Mouse (Mus musculus): ENCODE results near the gene Sparc. TPM values are rescaled to one million over a fixed set of nuclear protein-coding genes. Genes with fewer than 3 reads are reported as not detected.

The Sparc gene
- 1,000 to 10,000 TPM; 1,338 to 1,403 TPM for total RNA-seq (2021)
- long read RNA-seq, experiment 1, transcript Sparc-201 (10 exons, 2,300 nt) = major isoform, 502 of 1,431 reads
- long read RNA-seq, experiment 1, transcript Sparc-205 (5 exons, 741 nt) = minor isoform, 305 of 1,431 reads
- long read RNA-seq, experiment 1, transcript Sparc-203 (4 exons, 909 nt) = minor isoform, 37 of 1,431 reads
- long read RNA-seq, experiment 1, transcript Sparc-202 (10 exons, 2,115 nt) = minor isoform, 106 of 1,431 reads
- long read RNA-seq, experiment 1, partial matches to known transcripts = 367 of 1,431 reads
- long read RNA-seq, experiment 1, other reads (novel, unspliced or antisense) = 113 of 1,431 reads
- long read RNA-seq, experiment 2, transcript Sparc-205 (5 exons, 741 nt) = minor isoform, 315 of 1,290 reads
- long read RNA-seq, experiment 2, transcript Sparc-203 (4 exons, 909 nt) = minor isoform, 40 of 1,290 reads
- long read RNA-seq, experiment 2, transcript Sparc-202 (10 exons, 2,115 nt) = minor isoform, 88 of 1,290 reads
- long read RNA-seq, experiment 2, transcript Sparc-201 (10 exons, 2,300 nt) = major isoform, 423 of 1,290 reads
- long read RNA-seq, experiment 2, partial matches to known transcripts = 324 of 1,290 reads
- long read RNA-seq, experiment 2, other reads (novel, unspliced or antisense) = 99 of 1,290 reads

DNA sequence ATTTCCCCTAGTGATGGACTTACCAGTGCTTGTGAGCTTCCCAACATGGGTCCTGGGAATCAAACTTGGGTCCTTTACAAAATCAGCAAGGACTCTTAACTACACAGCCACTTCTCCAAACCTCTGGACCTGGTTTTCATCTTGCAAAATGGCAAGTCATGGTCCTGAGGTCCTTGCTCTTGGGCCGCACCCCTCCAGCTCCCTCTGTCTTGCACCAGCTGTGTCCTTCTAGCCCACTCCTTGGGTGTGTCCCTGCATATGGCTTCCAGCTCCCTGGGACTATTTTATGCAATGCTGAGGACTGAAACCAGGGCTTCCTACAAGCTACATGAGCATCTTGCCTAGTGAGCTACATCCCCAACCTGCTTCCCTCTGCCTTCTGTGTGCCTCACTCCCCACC lies at the start of gene Sparc:
Sparc (minus strand) TSS at position 206 of the 400 bp plus-strand sequence.
- intact Hi-C loops (cut with DNase I) = no loop called here
- DNase-seq = no peak

DNA sequence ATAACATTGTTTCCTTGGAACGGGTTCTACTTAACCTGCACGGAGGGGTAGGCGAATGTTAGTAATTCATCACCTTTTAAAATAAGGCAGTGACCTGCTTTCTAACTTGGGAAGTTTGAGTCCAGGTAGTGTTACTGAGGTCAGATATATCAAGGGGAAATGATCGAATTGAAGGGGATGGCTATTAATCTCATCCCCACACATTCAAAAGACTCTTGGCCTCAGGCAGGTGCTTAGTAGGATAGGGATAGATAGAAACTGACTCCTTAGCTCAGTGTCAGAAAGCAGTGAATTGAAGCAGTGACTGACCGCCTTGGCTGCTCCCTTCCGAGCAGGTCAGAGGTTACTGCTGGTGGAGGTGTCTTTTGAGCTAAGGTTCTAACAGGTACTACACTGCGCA lies 48.5 kb upstream of the Sparc start:
- intact Hi-C loops (cut with DNase I) = no loop called here

DNA sequence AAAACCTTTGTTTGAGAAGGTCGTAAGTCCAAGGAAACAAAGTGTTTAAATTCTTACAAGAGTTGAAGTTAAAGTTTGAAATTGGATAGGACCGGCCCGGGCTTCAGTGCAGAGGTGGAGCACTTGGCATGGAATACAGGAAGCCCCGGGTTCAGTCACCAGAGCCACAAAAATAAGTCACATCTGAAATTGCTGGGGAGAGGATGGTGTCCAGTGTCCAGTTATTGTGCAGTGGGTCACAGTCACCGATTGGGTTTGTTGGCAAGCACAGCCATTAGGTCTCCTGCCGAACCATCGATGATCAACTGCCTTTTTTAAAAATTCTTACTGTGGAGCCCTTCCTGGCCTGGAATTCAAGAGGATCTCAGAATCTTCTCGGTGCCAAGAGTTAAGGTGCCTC lies 47.8 kb upstream of the Sparc start:
- intact Hi-C loops (cut with DNase I) = no loop called here

More for the DNA sequence above, 48.5 kb upstream of the Sparc start:
- no peak for DNase-seq

DNA sequence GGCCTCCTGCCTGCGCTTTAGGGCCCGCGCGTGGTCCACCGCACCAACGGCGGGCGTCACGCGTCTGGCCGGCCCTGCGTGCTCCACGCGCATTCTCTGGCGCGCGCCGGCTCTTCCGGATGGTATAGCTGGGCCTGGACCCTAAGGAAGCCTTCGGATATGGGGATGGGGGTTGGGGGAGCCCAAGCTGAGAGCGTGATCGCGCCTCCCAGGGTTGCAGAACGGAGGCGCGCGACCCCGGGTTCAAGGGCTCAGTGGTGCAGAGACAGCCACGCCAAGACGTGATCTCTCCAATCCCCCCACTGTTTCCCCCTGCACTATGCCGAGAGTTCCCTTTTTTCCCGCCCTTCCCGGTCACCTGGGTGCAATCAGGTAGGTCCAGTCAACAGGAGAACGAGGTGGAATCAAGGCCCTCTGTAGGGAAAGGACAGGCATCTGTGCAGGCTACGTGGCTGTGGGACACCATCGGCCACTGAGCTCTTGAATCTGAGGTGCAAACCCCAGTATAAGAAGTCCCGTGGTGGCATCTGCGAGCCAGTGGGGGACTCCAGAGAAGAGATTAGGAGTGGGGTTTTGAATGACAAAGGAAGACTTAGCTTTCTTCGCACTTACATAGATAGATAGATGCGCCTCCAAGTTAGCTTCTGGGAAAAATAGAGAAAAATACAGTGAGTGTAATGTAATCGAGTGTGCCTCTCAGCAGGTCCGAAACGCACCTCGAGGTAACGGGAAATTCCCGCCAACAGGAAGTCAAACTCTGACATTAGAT lies 47.1 kb upstream of the Sparc start:
- intact Hi-C loops (cut with DNase I) = no loop called here
- DNase-seq = peak in 1 of 2 experiments; percentile 21

More for the DNA sequence above, 47.8 kb upstream of the Sparc start:
- no peak for DNase-seq

DNA sequence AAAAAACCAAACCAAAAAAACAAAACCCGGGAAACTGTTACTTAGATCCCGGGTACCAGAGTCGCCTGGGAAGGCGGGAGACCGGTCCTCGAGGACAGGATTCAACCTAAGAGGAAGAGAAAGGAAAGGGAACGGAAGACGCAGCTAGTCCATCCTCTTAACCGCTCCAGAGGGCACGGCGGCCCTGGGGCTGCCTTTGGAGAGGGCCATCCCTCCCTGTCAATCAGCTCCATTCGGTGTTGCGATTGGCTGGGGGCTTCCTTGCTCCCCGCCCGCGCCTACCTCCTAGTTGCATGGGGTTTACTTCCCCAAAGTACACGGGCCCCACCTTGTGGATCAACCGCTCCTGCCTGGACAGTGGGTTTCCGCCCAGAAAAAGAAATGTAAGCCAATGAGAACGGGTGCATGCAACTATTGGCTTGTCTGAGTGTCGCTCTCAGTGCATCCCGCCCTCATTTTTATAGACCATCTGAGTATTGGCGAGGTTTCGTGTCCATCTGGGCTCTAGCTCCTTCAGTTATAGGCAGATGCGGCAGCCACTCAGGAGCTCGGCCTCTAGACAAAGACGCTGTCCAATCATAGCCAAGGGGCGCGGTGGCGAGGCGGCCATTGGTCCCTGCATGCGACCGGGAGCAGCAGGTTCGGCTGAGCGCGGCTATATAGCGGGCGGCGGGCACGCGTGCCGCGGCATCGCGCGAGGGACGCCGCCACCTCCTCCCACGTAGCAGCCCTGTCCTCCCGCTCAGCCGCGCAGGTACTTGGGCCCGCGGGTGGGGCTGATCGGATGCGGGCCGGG lies 46.3 kb upstream of the Sparc start, which contains the start of gene G3bp1:
G3bp1 (plus strand) TSS at position 638 of the 796 bp plus-strand sequence.
- peak; percentile 98 to 99 for DNase-seq
- intact Hi-C loops (cut with DNase I) = no loop called here

DNA sequence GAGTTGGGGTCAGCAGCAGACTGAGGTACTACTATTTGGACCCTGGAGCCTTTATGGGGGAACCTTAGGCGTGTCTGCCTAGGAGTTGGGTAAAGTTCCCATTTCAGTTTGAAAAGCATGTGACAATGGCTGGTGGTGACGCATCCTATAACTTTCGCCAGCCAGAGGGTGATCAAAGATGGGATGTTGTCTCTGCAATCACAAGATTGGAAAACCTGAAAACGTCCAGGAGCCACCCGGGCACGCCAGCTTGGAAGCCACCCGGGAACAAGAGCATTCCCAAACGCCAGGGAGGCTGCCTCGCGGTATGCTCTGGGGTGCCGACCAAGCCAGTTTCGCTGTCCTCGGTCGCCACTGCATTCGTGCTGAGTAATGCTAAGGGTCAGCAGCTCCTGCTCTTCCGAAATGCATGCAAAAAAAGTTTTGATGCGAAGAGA lies 45.6 kb upstream of the Sparc start:
- intact Hi-C loops (cut with DNase I) = no loop called here
- DNase-seq = no peak

DNA sequence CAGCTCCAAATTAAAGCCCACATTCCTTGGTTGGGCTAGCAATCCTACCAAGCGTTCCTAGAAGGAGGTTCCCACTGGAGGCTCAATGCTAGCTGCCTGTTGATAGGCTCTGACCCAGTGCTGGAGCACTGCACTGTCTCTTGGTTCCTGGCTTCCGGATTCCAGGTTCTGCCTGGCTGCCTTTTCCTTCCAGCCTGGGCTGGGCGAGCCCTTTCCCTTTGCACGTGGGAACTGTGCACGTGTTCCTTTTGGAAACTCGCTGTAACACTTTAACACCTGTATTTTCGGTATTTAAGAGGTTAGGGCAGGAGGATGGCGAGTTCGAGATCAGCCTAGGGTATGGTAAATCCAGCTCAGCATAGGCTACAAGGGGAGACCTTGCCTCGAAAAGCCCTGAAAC lies 45.0 kb upstream of the Sparc start:
- DNase-seq = peak; percentile 24 to 36
- intact Hi-C loops (cut with DNase I) = no loop called here

DNA sequence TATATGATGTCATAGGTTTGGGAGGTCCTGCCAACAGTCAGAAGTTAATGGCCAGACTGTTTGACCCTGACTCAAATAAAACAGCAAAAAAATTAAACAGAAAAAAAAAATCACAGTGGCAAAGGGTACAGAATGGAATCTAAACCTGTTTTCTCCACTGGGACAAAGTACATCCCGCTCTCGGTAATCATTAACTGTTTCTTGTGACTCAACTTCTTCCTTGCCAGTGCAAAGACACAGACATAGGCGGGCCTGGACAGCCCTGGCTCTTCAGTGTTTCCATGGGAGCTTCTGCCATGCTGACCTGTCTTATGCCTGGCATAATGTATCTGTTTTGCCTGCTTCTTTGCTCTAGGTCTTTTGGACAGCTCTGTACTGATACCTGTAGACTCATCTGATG lies 42.2 kb upstream of the Sparc start:
- intact Hi-C loops (cut with DNase I) = no loop called here

DNA sequence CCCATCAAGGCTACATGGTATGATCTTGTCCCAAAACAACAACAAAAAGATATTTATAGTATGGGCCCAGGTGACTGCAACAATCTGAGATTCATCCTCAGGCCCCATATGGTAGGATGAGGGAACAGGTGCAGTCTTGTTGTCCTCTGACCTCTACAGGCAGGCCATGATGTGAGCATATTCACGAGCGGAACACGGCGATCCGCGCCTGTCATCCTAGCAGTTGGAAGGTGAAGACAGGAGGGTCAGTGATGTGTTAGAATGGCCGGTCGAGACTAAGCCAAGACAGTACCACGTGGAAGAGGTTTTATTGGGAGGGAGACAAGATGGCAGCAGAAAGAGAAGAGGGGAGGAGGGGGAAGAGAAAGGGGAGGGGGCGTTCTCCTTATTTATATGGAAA lies 41.7 kb upstream of the Sparc start:
- DNase-seq = no peak
- intact Hi-C loops (cut with DNase I) = no loop called here

More for the DNA sequence above, 42.2 kb upstream of the Sparc start:
- DNase-seq = no peak

DNA sequence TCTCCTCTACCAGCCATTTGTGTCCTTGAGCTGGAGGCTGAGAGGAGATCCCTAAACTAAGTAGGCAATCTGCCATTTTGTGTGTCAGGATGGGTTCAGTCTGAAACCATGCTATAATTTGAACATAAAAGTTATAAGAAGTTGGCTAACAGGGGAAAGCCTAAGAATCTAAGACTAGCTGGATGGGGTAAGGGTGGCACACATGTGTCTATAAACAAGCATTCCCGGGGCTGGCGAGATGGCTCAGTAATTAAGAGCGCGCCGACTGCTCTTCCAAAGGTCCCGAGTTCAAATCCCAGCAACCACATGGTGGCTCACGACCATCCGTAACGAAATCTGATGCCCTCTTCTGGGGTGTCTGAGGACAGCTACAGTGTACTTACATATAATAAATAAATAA lies 39.2 kb upstream of the Sparc start:
- intact Hi-C loops (cut with DNase I) = no loop called here
- no peak for DNase-seq

DNA sequence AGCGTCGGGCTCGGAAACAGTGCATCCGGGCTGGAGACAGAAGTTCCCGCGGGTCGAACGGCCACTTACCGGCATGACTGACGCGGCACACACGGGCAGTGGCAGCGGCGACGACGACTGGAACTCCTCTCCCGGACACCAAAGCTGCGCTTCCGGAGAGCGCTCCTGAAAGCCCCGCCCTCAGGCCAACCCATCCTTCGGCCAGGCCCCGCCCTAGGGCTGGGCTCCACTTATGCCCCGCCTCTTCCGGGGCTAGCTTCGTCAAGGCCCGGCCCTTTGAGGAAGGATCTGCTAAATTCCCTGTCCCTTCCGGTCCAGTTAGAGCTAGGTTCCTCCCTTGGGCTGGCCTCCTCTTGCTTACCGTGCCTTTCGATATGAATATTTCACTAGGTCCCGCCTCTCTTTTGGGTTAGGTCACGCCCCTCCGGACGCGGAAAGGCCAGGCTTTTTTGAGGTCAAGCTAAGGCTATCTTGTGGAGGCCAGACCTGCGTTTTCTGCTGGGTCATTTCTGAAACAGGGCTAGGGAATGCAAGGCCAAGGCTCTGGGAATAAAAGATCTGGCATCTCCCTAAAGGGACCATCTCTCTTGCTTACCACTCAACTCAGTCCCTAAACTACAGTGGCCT lies 38.1 kb upstream of the Sparc start, which contains the start of gene Atox1:
Atox1 (minus strand) TSS at position 221 of the 627 bp plus-strand sequence.
- peak; percentile 96 to 97 for DNase-seq
- intact Hi-C loops (cut with DNase I) = no loop called here

DNA sequence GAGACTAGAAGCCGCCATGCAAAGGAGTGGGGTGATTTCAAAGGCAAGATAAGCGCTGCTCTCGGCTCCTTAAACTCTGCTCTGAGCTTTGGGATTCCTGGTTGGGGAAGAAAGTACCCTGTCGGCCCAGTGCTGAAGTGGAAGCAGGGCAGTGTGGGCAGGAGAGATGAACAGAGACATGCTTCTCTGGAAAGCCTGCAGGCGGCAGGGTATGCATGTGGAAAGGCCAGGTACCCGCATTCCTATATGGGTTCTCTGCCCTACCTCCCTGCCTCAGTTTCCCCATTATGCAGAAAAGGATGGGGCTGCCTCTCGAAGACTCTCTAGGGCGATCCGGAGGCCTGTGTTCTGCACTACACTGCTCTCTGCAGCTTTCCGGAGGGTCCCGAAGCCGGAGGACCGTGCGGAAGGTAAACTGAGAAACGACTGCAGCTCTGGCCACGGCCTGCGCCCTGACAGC lies 37.6 kb upstream of the Sparc start:
- intact Hi-C loops (cut with DNase I) = no loop called here
- peak in 1 of 2 experiments; percentile 26 for DNase-seq

DNA sequence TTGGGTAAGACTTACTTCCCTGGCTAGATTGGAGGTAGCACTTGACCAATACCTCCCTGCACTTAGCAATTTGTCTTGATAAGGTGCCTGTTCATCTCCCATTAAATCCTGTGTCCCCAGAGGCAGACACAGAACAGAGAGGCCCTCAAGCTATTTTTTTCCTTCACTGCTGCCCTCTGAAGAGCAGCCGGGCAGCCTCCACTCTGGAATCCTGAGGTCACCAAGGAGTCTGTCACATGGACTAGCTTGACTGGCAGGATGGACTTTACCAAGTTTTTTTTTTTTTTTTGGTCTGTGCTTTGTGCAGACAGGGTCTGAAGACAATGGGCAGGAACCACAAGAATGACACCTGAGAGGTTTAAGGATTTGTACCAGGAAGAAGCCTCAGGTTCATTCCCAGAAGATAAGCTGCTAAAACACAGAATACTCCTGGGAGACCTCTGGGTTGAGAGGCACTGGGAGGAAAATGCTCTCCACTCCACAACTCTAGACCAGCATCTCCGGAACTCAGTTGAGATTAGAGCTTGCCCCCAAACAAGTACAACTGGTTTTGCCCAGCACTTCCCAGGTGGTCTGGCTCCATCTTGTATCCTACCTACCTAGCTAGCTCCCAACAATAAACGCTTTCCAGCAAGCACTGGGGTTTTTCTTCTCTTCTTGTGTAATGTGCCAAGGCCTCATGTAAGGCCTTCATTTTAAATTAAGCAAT lies 37.0 kb upstream of the Sparc start:
- intact Hi-C loops (cut with DNase I) = no loop called here
- DNase-seq = no peak

DNA sequence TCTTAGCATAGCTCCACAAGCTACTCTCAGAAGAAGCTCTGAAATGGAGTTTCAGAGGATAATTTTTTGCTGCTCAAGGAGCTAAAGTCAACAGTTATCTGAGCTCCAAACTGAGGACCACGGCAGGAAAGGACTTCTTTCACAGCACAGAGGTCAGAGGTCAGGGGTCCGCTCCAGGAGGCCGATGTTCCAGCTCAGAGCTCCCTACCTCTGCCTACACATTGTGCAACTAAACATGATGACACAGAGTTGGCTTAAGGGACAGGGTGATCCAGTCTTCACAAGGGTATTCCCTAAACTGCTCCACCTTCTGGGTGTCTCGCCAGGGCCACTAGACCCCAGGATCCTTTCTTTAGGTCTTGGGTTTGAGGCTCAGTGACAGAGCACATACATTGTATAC lies 35.5 kb upstream of the Sparc start:
- DNase-seq = no peak
- intact Hi-C loops (cut with DNase I) = no loop called here

DNA sequence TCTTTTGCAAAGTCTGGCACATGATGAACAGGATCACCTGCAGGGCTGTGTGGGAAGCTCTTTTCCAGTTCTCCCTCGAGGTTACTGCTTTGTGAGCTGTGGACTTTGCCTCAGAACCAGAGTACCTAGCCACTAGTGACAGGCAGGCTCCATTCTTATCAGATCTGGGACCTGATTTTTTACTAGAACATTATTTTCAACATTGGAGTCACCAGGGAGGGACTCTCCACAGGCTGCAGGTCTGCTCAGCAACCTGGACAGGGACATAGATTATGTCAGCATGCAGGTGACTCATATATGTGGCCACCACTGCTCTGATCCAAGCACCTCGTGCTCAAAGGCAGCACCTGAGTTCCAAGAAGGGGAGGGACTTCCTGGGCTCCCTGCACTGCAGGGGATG lies 32.2 kb upstream of the Sparc start:
- intact Hi-C loops (cut with DNase I) = no loop called here
- no peak for DNase-seq

DNA sequence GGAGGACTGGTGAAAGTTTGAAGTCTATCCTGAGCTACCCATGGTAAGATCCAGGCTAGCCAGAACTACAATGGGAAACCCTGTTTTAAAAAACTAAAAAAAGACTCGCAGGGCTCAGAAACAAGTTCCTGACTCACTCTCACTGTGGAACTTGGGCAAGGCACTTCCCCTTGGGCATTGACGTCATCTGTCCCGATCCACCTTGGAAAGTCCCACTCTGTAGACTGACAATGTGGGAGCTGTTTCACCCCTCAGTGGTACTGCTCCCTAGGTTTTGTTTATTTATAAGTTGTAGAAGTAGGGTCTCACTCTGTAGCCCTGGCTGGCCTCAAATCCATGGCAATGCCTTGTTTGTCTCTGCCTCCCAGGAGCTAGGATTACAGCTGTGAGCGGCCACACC lies 30.7 kb upstream of the Sparc start:
- intact Hi-C loops (cut with DNase I) = no loop called here
- peak; percentile 31 to 49 for DNase-seq

DNA sequence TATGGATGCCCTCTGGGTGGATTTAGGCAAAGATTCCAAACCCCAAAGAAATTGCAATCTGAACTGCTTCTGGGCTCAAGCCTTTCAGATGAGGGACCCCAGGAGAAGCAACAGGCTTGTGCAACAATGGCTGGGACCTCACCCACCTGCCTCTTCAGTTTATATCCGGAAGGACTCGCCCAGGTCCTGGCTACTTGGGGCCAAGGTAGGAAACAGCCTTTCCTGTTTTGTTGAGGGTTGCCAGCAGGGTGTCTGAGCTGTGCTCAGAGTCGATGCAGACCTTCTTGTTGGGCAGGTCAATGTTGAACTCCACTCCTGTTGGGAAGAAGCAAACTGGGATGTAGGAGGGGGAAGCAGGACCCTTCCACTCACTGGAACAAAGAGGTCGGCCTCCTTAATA lies 27.3 kb upstream of the Sparc start:
- intact Hi-C loops (cut with DNase I) = no loop called here
- DNase-seq = no peak

DNA sequence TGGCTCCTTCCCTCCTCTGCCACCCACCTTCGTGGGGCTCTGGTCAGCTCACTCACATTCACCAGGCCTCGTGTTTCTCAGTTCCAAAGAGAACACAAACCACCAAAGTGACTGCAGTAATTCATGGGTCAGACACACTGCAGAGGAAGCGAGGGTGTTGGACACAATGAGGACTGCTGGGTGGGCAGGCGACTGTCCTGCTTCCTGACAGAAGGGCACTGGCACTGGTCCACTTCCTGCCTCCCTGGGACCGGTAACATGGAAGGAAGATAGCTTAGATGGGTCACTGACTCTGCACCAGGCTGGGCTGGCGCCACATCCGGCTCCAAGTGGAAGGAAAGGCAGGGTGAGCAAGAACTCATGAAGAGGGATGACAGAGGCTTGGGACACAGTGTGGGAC lies 26.5 kb upstream of the Sparc start:
- DNase-seq = no peak
- intact Hi-C loops (cut with DNase I) = loop anchor here (5.0 kb wide), 1 partner anchor 247 kb away; the partner anchor contains the start of gene Slc36a1

DNA sequence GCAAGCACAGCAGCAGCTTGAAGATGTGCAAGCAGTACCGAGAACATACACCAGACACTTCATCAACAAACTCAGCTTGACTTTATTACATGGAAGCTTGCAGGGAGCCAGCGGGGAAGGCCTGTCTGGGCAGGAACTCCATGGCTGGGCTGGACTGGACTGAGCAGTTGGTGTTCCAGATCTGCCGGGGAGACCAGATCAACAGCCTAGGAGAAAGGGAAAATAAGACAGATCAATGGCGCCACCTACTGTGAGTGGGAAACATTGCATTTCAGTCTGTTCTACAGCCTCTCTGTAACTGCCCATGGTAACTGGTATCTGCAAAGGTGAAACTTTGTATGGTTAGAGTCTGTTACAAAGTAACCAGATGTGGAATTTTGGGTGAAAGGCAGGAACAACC lies 23.6 kb upstream of the Sparc start:
- peak; percentile 88 to 89 for DNase-seq

More for the DNA sequence above, 23.6 kb upstream of the Sparc start:
- intact Hi-C loops (cut with DNase I) = loop anchor here (1.0 to 5.0 kb wide), 2 partner anchors 56 to 244 kb away; partner anchors contain the start of gene Slc36a1
